Mouse (Mus musculus): ENCODE data around the gene Rnps1. TPM values are rescaled to one million over a fixed set of nuclear protein-coding genes. Genes with fewer than 3 reads are reported as not detected.
"Not testable (repeated sequence)": the region's sequence is repeated elsewhere in the genome, so short reads cannot be mapped to it uniquely, and the experiment has no call there.

Rnps1 gene
- total RNA-seq, 2 experiments from 2014 or later, result 122 to 133 TPM

GRCm38 (mm10) chr17:24426471-24427169 is 12.3 kb downstream of the Rnps1 start, which contains the start of gene Eci1:
TSS of gene Eci1 (plus strand) at chr17:24426641.
- DNase-seq (ENCODE audit: low spot score in 2 of 2), result peak; percentile 80 to 93

- no peak for DNase-seq (ENCODE audit: low spot score in 2 of 2)
Measured at GRCm38 (mm10) chr17:24427170-24427557, 12.8 kb downstream of the Rnps1 start.

GRCm38 (mm10) chr17:24429201-24429983 is 15.0 kb downstream of the Rnps1 start:
- no peak for DNase-seq (ENCODE audit: low spot score in 2 of 2)

- DNase-seq (ENCODE audit: low spot score in 2 of 2), result no peak
Measured at GRCm38 (mm10) chr17:24437016-24437415, 22.7 kb downstream of the Rnps1 start.

GRCm38 (mm10) chr17:24440377-24440776 is 26.0 kb downstream of the Rnps1 start:
- DNase-seq (ENCODE audit: low spot score in 2 of 2), result no peak

- no peak for DNase-seq (ENCODE audit: low spot score in 2 of 2)
Measured at GRCm38 (mm10) chr17:24441148-24441547, 26.8 kb downstream of the Rnps1 start.

GRCm38 (mm10) chr17:24442107-24442506 is 27.7 kb downstream of the Rnps1 start:
- DNase-seq (ENCODE audit: low spot score in 2 of 2), result no peak

GRCm38 (mm10) chr17:24442632-24443155 is 28.3 kb downstream of the Rnps1 start, which contains the start of gene Dnase1l2:
TSS of gene Dnase1l2 (minus strand) at chr17:24443105.
- no peak for DNase-seq (ENCODE audit: low spot score in 2 of 2)

GRCm38 (mm10) chr17:24443409-24443808 is 29.0 kb downstream of the Rnps1 start:
- no peak for DNase-seq (ENCODE audit: low spot score in 2 of 2)

GRCm38 (mm10) chr17:24446590-24446989 is 32.2 kb downstream of the Rnps1 start:
- DNase-seq (ENCODE audit: low spot score in 2 of 2), result no peak

GRCm38 (mm10) chr17:24449507-24449906 is 35.1 kb downstream of the Rnps1 start:
- DNase-seq (ENCODE audit: low spot score in 2 of 2), result no peak

GRCm38 (mm10) chr17:24451220-24451619 is 36.9 kb downstream of the Rnps1 start:
- no peak for DNase-seq (ENCODE audit: low spot score in 2 of 2)

- no peak for DNase-seq (ENCODE audit: low spot score in 2 of 2)
Measured at GRCm38 (mm10) chr17:24453372-24453771, 39.0 kb downstream of the Rnps1 start.

GRCm38 (mm10) chr17:24454218-24454755 is 39.9 kb downstream of the Rnps1 start:
- no peak for DNase-seq (ENCODE audit: low spot score in 2 of 2)

- DNase-seq (ENCODE audit: low spot score in 2 of 2), result peak; percentile 90 to 99
Measured at GRCm38 (mm10) chr17:24454756-24455522, 40.6 kb downstream of the Rnps1 start.

GRCm38 (mm10) chr17:24455523-24456206 is 41.3 kb downstream of the Rnps1 start:
- not testable (repeated sequence) for DNase-seq (ENCODE audit: low spot score in 2 of 2)

GRCm38 (mm10) chr17:24461580-24461979 is 47.2 kb downstream of the Rnps1 start:
- DNase-seq (ENCODE audit: low spot score in 2 of 2), result no peak

GRCm38 (mm10) chr17:24462932-24463331 is 48.6 kb downstream of the Rnps1 start:
- DNase-seq (ENCODE audit: low spot score in 2 of 2), result no peak

- DNase-seq (ENCODE audit: low spot score in 2 of 2), result no peak
Measured at GRCm38 (mm10) chr17:24463374-24464133, 49.2 kb downstream of the Rnps1 start.
